Mouse (Mus musculus) kidney, embryonic 15.5 days (tissue): Measurements from ENCODE around the gene Focad. TPM values are rescaled to one million over a fixed set of nuclear protein-coding genes. Genes with fewer than 3 reads are reported as not detected.

Experiments used
- ATAC-seq: fragments of 200-750 bp; cut with Nextera tagmentation; replicated peaks from 2 replicates; pipeline ENCODE4 v1.8.0; 2017; ENCODE audit warnings: moderate TSS enrichment; ENCODE audit not compliant: low FRiP score
- H3K27ac ChIP-seq: fragments of 300-500 bp; sonication (generic); 2 replicates; pipeline ENCODE4 v1.5.1; 2015; ENCODE audit warnings: mild to moderate bottlenecking, inconsistent platforms
- H3K27me3 ChIP-seq: fragments of 300-500 bp; sonication (generic); 2 replicates; pipeline ENCODE4 v1.6.1; 2015; ENCODE audit warnings: inconsistent platforms
- H3K36me3 ChIP-seq: fragments of 300-500 bp; sonication (generic); 2 replicates; pipeline ENCODE4 v1.6.1; 2015; ENCODE audit warnings: inconsistent platforms
- H3K4me1 ChIP-seq: fragments of 300-500 bp; sonication (generic); 2 replicates; pipeline ENCODE4 v1.6.1; 2015; ENCODE audit warnings: inconsistent platforms
- H3K4me2 ChIP-seq: fragments of 300-500 bp; sonication (generic); 2 replicates; pipeline ENCODE4 v1.6.1; 2015; ENCODE audit warnings: moderate library complexity, mild to moderate bottlenecking, inconsistent platforms
- H3K4me3 ChIP-seq: fragments of 300-500 bp; sonication (generic); replicated peaks from 2 replicates; pipeline ENCODE4 v1.5.1; 2015; ENCODE audit warnings: mild to moderate bottlenecking, inconsistent platforms
- H3K9ac ChIP-seq: fragments of 300-500 bp; sonication (generic); 2 replicates; pipeline ENCODE4 v1.6.1; 2015; ENCODE audit warnings: mild to moderate bottlenecking, inconsistent platforms
- H3K9me3 ChIP-seq: fragments of 300-500 bp; sonication (generic); replicated peaks from 2 replicates; pipeline ENCODE4 v1.6.1; 2016; ENCODE audit warnings: inconsistent platforms
- WGBS: fragments of 180-500 bp; shearing (Covaris S2); methylation state at CpG from one replicate; pipeline ENCODE4 v1.1.7; 2015; ENCODE audit warnings: mixed read lengths; 5-methylcytosine and 5-hydroxymethylcytosine counted together
- microRNA counts: library from miRNA; unstranded; fragments of <30 nt; microRNA quantifications from one replicate; lab custom pipeline; 2016
- microRNA-seq: library from miRNA; unstranded; fragments of <30 nt; microRNA quantifications from one replicate; pipeline ENCODE4, GENCODE M21; 2016
- polyA plus RNA-seq: library from polyadenylated mRNA; unstranded; fragments of >200 nt; fragmentation: Nextera tagmentation; extraction: Ambion mirVana; gene quantifications from 2 replicates; pipeline ENCODE4 v1.2.1, GENCODE M21; 2015

Focad gene
- polyA plus RNA-seq, 1 experiment from 2014 or later, result 15.0 TPM

- 91% methylated on average over 1 of the region's 1 CpGs for WGBS
- Histone ChIP-seq H3K4me3 (no peak overlapping the region), H3K4me2 (no peak overlapping the region), H3K4me1 (no peaks in the 10 kb centered on the region), H3K27ac (no peak overlapping the region), H3K9me3 (no peaks in the 10 kb centered on the region), H3K27me3 (no peaks in the 10 kb centered on the region), H3K36me3 (no peaks in the 10 kb centered on the region), H3K9ac (no peak overlapping the region)
- ATAC-seq, result no peak
Observed at GRCm38 (mm10) chr4:88450087-88450765, 355.8 kb downstream of the Focad start.

GRCm38 (mm10) chr4:88458093-88458492 is 363.7 kb downstream of the Focad start:
- Histone ChIP-seq H3K27ac (no peak overlapping the region), H3K4me1 (no peaks in the 10 kb centered on the region), H3K4me3 (no peak overlapping the region), H3K4me2 (no peak overlapping the region), H3K36me3 (no peaks in the 10 kb centered on the region), H3K9ac (no peak overlapping the region), H3K27me3 (no peaks in the 10 kb centered on the region), H3K9me3 (no peaks in the 10 kb centered on the region)
- 87% methylated on average over 1 of the region's 1 CpGs for WGBS
- ATAC-seq, result no peak

GRCm38 (mm10) chr4:88458673-88459072 is 364.2 kb downstream of the Focad start:
- Histone ChIP-seq H3K4me2 (no peak overlapping the region), H3K4me3 (no peak overlapping the region), H3K4me1 (no peaks in the 10 kb centered on the region), H3K9ac (no peak overlapping the region), H3K27me3 (no peaks in the 10 kb centered on the region), H3K9me3 (no peaks in the 10 kb centered on the region), H3K36me3 (no peaks in the 10 kb centered on the region), H3K27ac (no peak overlapping the region)
- no peak for ATAC-seq
- WGBS, result 77% methylated on average over 2 of the region's 2 CpGs

MicroRNAs encoded within 50 kb of the gene (microRNA counts, 519-probe panel; counts per million panel counts)
- microRNA mmu-miR-491 (lab: Ali Mortazavi, UCI), result 1,973 counts per million, percentile 15 among the panel's probes with 10 or more counts

Small RNA genes lying within 50 kb of the gene (microRNA-seq; reads per million reads assigned to microRNA genes)
- 0.44 reads per million for gene Mir491

Other genes starting within 250 kb of the Focad start
- gene Mllt3, start 61.3 kb upstream of the Focad start, polyA plus RNA-seq, result 32.4 and 39.5 TPM in 2 replicates